Mouse (Mus musculus): ENCODE data around the gene Ucma. TPM values are rescaled to one million over a fixed set of nuclear protein-coding genes. Genes with fewer than 3 reads are reported as not detected.

Gene Ucma
- polyA plus RNA-seq, 1 experiment from 2014 or later: not detected

DNA sequence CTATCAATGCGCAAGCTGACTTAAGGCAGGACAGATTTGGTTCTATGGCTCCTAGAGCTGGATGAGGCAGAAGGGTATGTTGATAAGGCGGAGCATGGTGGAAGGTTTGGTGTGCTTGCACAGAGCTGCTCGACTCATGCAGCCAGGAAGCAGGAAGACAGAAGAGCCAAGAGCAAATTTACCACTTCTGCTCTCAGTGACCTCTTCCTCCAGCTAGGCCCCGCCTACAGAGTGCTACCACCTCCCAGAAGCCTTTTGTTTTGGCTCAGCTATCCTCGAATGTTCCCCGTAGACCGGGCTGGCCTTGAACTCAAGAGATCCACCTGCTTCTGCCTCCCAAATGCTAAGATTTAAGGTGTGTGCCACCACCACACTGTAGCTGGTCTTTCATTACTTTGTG, 38.7 kb downstream of the Ucma start:
- H3K4me1 ChIP-seq: peaks cover 9% of the 10 kb centered on the region; the same call in 1 of the 2 replicates
- no peak overlapping the region for H3K4me3 ChIP-seq
- WGBS: 72% methylated on average over 7 of the region's 7 CpGs
- H3K36me3 ChIP-seq: peaks cover 9% of the 10 kb centered on the region; the same call in 1 of the 2 replicates
- H3K9me3 ChIP-seq: no peaks in the 10 kb centered on the region
- no peak for DNase-seq (ENCODE audit: low spot score)
- no peak overlapping the region for H3K27ac ChIP-seq
- no peaks in the 10 kb centered on the region for H3K27me3 ChIP-seq (ENCODE audit: insufficient read depth, poor library complexity, severe bottlenecking)

DNA sequence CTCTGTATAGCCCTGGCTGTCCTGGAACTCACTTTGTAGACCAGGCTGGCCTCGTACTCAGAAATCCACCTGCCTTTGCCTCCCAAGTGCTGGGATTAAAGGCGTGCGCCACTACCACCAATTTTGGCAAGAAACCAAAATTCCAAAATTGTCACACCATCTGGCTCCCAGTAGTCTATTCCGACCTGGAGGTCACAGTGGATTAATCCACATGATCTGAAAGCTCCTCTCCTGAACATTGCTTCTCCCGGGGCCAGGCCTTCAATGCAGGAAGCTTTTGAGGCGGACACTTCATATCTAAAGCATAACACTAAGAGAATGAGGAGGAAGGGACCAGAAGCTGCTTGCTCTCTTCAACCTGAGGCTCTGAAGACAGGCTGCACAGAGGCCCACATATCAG, 39.6 kb downstream of the Ucma start:
- WGBS: 81% methylated on average over 6 of the region's 6 CpGs
- Histone ChIP-seq H3K36me3 (peaks cover 3% of the 10 kb centered on the region; the same call in 1 of the 2 replicates), H3K27ac (no peak overlapping the region), H3K4me1 (peaks cover 9% of the 10 kb centered on the region; the same call in 1 of the 2 replicates), H3K27me3 (ENCODE audit: insufficient read depth, poor library complexity, severe bottlenecking) (no peaks in the 10 kb centered on the region), H3K9me3 (no peaks in the 10 kb centered on the region), H3K4me3 (no peak overlapping the region)
- DNase-seq (ENCODE audit: low spot score): no peak

DNA sequence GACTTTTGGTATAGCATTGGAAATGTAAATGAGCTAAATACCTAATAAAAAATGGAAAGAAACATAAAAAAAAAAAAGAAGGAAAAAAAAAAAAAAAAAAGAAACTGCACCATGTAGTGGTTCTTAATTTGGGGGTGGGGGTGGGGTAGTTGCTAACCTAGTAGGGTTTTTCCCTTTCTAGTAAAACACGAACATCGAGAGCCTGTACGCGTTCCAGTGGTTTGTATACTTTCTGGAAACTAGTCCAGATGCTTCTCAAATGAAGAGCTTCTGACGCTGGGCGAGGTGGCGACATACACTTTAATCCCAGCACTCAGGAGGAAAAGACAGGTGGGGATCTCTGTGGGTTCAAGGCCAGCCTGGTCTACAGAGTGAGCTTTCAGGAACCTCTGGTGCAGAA, 41.0 kb downstream of the Ucma start:
- Histone ChIP-seq H3K4me1 (peaks cover 2% of the 10 kb centered on the region; the same call in 1 of the 2 replicates), H3K4me3 (no peak overlapping the region), H3K27me3 (ENCODE audit: insufficient read depth, poor library complexity, severe bottlenecking) (no peaks in the 10 kb centered on the region), H3K9me3 (no peaks in the 10 kb centered on the region), H3K27ac (no peak overlapping the region), H3K36me3 (no peaks in the 10 kb centered on the region)
- no peak for DNase-seq (ENCODE audit: low spot score)
- 93% methylated on average over 7 of the region's 7 CpGs for WGBS

DNA sequence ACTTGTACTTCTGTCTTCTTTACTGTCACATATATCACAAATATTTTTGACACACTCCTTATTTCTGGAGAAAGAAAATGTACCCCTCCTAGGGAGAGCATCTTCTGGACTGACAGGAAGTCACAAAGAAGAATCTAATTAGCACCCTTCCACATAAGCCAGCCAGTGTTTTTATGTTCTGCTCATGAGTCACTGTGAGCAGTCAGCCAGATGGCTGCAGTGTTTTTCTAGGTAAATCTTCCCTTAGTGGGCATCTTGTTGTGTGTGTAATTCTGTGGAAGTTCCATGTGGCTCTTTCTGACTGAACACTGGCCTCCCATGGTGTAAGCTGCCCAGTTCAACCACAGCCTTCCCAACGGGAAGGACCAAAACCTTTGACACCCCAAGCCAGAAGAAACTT, 43.8 kb downstream of the Ucma start:
- DNase-seq (ENCODE audit: low spot score): no peak
- H3K9me3 ChIP-seq: no peaks in the 10 kb centered on the region
- H3K36me3 ChIP-seq: no peaks in the 10 kb centered on the region
- H3K27me3 ChIP-seq (ENCODE audit: insufficient read depth, poor library complexity, severe bottlenecking): no peaks in the 10 kb centered on the region
- peaks cover 5% of the 10 kb centered on the region; the same call in 1 of the 2 replicates for H3K4me1 ChIP-seq
- H3K4me3 ChIP-seq: no peak overlapping the region
- no peak overlapping the region for H3K27ac ChIP-seq
- WGBS: 68% methylated on average over 1 of the region's 1 CpGs

DNA sequence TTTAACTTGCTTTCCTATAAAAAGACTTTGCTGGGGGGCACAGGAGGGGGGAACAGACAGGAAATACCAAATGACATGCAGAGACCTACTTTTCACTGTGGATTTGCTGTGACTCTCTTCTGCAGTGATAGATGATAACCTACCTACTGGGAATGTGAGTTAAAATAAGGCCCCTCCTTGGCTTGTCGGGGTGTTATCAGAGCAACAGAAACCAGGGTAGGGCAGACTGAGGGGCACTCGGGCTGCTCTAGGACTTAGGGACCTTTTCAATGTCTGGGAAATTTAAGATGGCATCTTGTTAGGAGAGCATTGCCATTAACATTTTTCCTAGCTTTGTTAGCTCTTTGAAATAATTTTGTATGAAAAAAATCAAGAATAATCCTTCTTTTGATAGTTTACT, 47.4 kb downstream of the Ucma start:
- no peak for DNase-seq (ENCODE audit: low spot score)
- 28% methylated on average over 2 of the region's 2 CpGs for WGBS

DNA sequence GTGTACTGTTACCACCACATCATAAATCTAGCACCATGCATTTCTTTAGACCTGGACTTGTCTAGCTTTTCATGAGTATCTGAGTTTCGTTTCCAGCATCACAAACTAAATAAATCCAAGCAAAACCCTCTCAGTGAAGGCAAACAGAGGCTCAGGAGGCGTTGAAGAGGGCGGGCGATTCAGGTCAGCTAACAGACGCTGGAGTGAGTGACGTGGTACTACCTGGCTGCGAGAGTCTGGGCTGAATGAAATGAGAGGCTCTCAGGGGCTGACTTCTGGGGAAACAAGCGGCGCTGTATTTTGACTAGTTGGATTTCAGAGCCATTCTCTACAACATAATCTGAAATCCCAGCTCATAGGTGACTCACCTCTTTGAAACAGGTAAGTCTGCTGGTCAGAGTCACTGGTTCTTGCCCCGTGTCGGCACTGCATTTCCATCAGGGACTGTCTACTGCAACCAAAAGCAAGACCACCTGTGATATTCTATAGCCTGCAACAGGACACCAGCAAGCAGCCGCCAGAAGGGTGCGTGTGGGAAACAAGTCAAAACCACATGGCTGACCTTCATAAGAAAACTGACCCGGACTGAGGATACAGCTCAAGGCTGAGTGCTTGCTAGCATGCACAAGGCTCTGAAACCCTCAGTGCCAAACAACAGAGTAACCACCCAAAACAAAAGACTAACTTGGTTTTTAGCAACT, 47.9 kb downstream of the Ucma start:
- no peak for DNase-seq (ENCODE audit: low spot score)
- Histone ChIP-seq H3K4me3 (no peak overlapping the region), H3K27ac (no peak overlapping the region), H3K27me3 (ENCODE audit: insufficient read depth, poor library complexity, severe bottlenecking) (no peaks in the 10 kb centered on the region), H3K9me3 (no peaks in the 10 kb centered on the region), H3K36me3 (no peaks in the 10 kb centered on the region), H3K4me1 (peaks cover 10% of the 10 kb centered on the region; the same call in 1 of the 2 replicates)
- WGBS: 74% methylated on average over 14 of the region's 14 CpGs

More for the DNA sequence above, 47.4 kb downstream of the Ucma start:
- no peak overlapping the region for H3K4me3 ChIP-seq
- no peaks in the 10 kb centered on the region for H3K36me3 ChIP-seq
- H3K27ac ChIP-seq: no peak overlapping the region
- no peaks in the 10 kb centered on the region for H3K27me3 ChIP-seq (ENCODE audit: insufficient read depth, poor library complexity, severe bottlenecking)
- H3K4me1 ChIP-seq: peaks cover 9% of the 10 kb centered on the region; the same call in 1 of the 2 replicates
- no peaks in the 10 kb centered on the region for H3K9me3 ChIP-seq

DNA sequence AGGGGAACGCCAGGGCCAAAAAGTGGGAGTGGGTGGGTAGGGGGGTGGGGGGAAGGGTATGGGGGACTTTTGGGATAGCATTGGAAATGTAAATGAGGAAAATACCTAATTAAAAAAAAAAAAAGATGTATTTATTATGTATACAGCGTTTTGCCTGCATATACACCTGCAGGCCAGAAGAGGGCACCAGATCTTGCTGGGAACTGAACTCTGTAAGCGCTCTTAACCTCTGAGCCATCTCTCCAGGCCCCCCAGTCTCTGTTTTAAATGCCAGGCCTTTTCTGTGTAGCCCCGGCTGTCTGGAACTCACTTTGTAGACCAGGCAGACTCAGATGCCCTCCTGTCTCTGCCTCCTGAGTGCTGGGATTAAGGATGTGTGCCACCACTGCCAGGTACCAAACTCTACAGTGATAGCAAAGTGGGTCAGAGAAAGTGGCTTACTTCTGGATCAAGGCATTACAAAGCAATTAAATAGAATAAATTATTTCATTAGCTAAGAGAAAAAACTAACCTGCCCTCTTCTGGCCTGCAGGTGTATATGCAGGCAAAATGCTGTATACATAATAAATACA, 49.3 kb downstream of the Ucma start:
- H3K27me3 ChIP-seq (ENCODE audit: insufficient read depth, poor library complexity, severe bottlenecking): no peaks in the 10 kb centered on the region
- H3K9me3 ChIP-seq: no peaks in the 10 kb centered on the region
- 46% methylated on average over 4 of the region's 4 CpGs for WGBS
- no peak for DNase-seq (ENCODE audit: low spot score)
- H3K36me3 ChIP-seq: no peaks in the 10 kb centered on the region
- no peak overlapping the region for H3K4me3 ChIP-seq
- no peak overlapping the region for H3K27ac ChIP-seq
- H3K4me1 ChIP-seq: peaks cover 10% of the 10 kb centered on the region; the same call in 1 of the 2 replicates

DNA sequence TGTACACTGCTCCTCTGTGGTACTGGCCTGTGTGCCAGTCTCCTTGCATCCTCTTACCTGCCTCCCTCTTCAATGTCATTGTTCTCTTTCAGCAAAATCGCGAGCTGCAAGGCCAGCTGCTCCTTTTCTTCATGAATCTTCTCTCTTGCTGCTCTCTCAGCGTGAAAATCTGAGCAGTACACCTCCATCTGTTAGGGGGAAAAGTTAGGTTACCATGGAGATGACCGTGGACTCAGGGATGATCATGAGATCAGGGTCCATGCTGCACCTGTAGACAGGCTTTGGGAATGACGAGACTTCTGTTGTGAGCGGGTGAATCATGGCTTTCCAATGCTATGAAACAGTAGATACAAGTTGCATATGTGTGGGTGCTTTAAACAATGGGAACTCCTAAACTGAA, 51.1 kb downstream of the Ucma start:
- 78% methylated on average over 6 of the region's 6 CpGs for WGBS
- no peak overlapping the region for H3K4me3 ChIP-seq
- no peak for DNase-seq (ENCODE audit: low spot score)
- H3K9me3 ChIP-seq: no peaks in the 10 kb centered on the region
- no peaks in the 10 kb centered on the region for H3K36me3 ChIP-seq
- no peaks in the 10 kb centered on the region for H3K27me3 ChIP-seq (ENCODE audit: insufficient read depth, poor library complexity, severe bottlenecking)
- peaks cover 10% of the 10 kb centered on the region; the same call in 1 of the 2 replicates for H3K4me1 ChIP-seq
- H3K27ac ChIP-seq: no peak overlapping the region

DNA sequence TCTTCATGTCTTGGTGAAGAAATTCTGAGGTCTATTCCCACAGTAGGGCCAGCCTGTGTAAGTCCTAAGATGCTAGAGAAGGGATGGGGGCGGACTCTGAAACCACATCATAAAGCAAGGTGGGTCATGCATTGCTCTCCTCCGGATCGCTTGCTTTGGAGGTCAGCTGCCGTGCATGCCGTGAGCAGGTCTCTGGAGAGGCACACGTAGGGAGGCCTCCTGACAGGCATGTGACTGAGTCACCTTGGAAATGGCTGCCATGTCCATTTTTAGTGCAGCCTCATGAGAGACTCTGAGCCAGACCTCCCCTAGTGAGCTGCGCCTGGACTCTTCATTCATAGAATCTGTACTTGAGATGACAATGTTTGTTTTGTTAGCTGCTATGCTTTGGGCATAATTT, 52.1 kb downstream of the Ucma start:
- WGBS: 79% methylated on average over 7 of the region's 7 CpGs
- 0 out of 2 replicates have a peak overlapping the region, but pooled peaks have one; percentile 17 for H3K27ac ChIP-seq

DNA sequence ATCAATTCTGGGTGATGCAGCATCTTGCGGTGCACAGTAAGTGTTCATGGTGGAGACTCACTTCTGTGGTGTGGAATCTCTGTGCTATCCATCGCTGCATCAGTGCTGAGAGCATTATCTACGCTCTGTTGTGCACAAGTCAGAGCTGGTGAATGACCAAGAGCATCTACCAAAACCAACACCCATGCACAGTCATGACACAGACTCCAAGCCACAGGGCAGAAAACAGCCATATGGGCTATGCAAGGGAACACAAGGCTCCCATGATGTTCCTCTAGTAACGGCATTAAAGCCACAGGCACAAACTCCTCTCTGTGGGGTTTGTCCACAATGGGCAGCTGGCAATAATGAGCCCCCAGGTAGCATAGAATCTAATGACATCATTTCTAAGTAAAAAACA, 53.9 kb downstream of the Ucma start:
- no peak overlapping the region for H3K27ac ChIP-seq
- H3K36me3 ChIP-seq: no peaks in the 10 kb centered on the region
- 0 out of 2 replicates have a peak, but pooled peaks cover 5% of the 10 kb centered on the region for H3K4me1 ChIP-seq
- 94% methylated on average over 4 of the region's 4 CpGs for WGBS
- no peak overlapping the region for H3K4me3 ChIP-seq
- no peaks in the 10 kb centered on the region for H3K27me3 ChIP-seq (ENCODE audit: insufficient read depth, poor library complexity, severe bottlenecking)
- no peaks in the 10 kb centered on the region for H3K9me3 ChIP-seq
- no peak for DNase-seq (ENCODE audit: low spot score)

More for the DNA sequence above, 52.1 kb downstream of the Ucma start:
- DNase-seq (ENCODE audit: low spot score): no peak
- Histone ChIP-seq H3K4me3 (no peak overlapping the region), H3K9me3 (no peaks in the 10 kb centered on the region), H3K4me1 (peaks cover 10% of the 10 kb centered on the region; the same call in 1 of the 2 replicates), H3K27me3 (ENCODE audit: insufficient read depth, poor library complexity, severe bottlenecking) (no peaks in the 10 kb centered on the region), H3K36me3 (no peaks in the 10 kb centered on the region)

DNA sequence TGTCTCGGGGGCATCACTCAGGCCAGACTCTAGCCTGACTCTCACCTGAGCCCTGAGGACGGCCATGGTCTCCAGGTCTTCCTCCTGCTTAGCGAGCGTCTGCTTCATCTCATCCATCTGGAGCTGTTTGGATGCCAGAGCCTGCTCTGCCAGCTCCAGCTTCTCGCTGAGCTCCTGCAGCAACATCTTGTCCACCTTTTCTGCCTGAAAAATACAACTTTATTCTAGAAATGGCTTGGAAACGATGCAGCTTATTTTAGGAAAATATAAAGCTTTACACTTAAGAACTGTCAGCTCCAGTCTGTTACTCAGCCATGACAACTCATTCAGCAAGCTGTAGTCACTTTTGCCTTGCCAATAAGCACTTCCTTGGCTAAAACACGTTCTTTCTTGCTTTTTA, 55.3 kb downstream of the Ucma start:
- H3K4me1 ChIP-seq: 0 out of 2 replicates have a peak, but pooled peaks cover 5% of the 10 kb centered on the region
- H3K4me3 ChIP-seq: no peak overlapping the region
- H3K9me3 ChIP-seq: no peaks in the 10 kb centered on the region
- no peak overlapping the region for H3K27ac ChIP-seq
- no peak for DNase-seq (ENCODE audit: low spot score)
- 74% methylated on average over 7 of the region's 7 CpGs for WGBS
- H3K27me3 ChIP-seq (ENCODE audit: insufficient read depth, poor library complexity, severe bottlenecking): no peaks in the 10 kb centered on the region
- no peaks in the 10 kb centered on the region for H3K36me3 ChIP-seq

DNA sequence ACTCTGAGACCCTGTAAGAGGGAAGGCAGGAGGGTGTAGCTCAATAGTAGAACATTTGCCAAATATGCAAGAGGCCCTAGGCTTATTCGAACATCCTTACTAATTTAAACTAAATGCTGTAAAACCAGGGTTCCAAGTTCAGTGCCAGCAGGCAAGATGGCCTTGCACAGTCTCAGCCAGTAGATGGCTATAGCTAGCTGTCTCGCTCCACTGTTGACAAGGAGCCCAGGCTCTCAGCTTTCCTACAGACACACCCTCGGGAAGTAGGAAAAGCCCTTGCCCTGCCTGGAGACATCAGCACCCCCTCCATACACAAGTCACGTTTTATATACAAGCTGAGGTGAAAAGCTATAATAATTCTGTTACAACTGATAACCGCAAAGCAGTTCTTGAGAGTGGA, 56.7 kb downstream of the Ucma start:
- Histone ChIP-seq H3K4me1 (0 out of 2 replicates have a peak, but pooled peaks cover 5% of the 10 kb centered on the region), H3K4me3 (no peak overlapping the region), H3K9me3 (no peaks in the 10 kb centered on the region), H3K27ac (no peak overlapping the region), H3K27me3 (ENCODE audit: insufficient read depth, poor library complexity, severe bottlenecking) (no peaks in the 10 kb centered on the region), H3K36me3 (no peaks in the 10 kb centered on the region)
- 67% methylated on average over 5 of the region's 5 CpGs for WGBS
- DNase-seq (ENCODE audit: low spot score): no peak

DNA sequence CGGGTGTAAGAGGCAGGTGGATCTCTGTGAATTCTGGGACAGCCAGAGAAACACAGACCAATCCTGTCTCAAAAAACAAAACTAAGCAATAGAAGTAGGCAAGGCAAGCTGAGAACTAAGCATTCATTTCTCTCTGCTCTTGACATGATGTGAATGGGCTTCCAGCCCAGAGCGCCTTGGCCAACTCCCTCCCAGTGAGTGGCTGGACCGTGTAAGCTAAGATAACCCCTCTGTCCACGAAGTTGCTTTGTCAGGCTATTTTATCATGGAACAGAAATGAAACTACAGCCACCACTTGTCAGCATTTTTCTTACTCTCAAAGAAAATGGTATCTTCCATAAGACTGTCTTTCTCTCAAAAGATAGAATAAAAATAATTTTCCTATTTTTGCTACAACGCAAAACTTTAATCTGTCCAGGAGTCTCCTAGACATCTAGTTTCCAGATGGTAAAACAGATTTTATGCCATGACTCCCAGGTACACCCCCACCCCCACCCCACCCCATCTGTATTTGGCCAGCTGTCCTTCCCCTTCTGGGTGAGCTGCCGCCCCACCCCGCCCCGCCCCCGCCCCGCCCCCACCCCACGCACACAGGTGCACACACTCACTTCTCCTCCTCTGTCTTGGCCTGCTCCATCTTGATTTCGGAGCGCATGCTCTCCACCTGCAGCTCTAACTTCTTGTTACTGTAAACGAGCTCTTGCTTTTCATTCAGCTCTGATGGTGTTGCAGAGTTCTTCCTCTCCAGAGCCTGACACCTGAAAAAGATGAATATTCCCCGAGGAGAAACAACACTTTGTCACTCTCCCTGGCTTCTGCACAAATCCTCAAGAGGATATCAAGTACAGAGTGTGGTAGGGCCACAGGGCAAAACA, 57.9 kb downstream of the Ucma start:
- no peaks in the 10 kb centered on the region for H3K27me3 ChIP-seq (ENCODE audit: insufficient read depth, poor library complexity, severe bottlenecking)
- no peaks in the 10 kb centered on the region for H3K9me3 ChIP-seq
- H3K4me3 ChIP-seq: no peak overlapping the region
- H3K36me3 ChIP-seq: no peaks in the 10 kb centered on the region
- H3K4me1 ChIP-seq: no peaks in the 10 kb centered on the region
- DNase-seq (ENCODE audit: low spot score): no peak
- no peak overlapping the region for H3K27ac ChIP-seq
- WGBS: 58% methylated on average over 15 of the region's 15 CpGs
